Mouse (Mus musculus): ENCODE measurements at regions not wholly inside any gene's neighbourhood (a gene's known extent, or its start where the extent isn't known, plus 50 kb on each side); places are given as distances from the start of the nearest gene placed in this dataset.

DNA sequence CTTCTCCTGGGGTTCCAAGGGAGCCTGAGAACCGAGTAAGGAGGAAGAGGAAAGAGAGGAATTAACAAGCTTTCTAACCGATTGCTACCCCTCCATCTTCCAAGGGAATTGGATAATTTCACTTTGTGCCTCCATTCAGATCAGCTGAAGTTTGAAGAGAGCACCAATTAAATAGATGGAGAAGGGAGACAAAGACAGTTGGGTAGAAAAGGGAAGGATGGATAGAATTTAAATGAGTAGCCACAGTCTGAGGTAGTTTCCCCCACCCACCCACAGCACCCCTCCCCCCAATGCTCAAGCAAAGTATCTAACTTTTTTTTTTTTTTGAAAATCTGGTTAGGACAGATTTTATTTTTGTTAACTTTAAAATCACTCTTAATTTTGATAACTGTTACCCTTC, 87.2 kb upstream of the Slc7a11 start:
- no peak for DNase-seq (ENCODE audit: low spot score)

DNA sequence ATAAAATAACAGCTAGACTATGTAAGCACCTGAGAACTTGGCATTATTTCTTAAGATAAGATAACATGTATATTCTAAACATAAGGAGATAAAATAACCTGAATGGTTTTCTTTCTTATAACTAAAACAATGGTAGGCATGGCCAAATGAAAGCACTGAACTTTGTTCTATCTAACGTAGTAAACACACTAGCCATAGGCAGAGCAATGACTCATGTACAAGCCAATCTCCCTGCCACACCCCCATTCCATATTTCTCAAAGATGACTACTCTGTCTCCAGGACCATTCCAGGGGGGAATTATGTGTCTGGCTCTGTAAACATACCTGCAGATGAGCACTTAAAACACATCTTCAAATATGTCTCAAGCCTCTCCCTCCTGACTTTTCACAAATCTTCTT, 80.6 kb upstream of the Slc7a11 start:
- no peak for DNase-seq (ENCODE audit: low spot score)

DNA sequence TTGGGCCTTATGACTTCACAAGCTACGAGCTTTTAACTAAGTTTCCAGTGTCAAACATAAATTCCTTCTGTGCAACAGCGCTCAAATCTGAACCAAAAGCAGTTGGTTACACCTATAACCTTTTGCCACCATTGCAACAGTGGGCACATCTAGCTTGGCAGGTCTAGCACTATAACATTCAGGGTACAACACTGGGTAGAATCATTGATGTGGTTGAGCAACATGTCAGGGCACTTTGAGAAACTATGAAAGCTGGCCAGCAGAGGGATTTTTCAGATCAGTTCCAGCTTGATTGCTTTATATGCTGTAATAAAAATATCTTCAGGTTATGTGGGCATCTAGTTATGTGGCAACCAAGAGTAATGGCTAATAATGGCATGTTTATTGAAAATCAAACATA, 63.8 kb upstream of the Slc7a11 start:
- no peak for DNase-seq (ENCODE audit: low spot score)

Data from ovary, postnatal 36 days (tissue).